Mouse (Mus musculus) heart, postnatal 36 days (tissue): ENCODE measurements around the gene Txnip. TPM values are rescaled to one million over a fixed set of nuclear protein-coding genes. Genes with fewer than 3 reads are reported as not detected.
A peak's percentile ranks its signal among the peaks of the same experiment; 100 is the strongest.

ENCODE experiments used
- DNase-seq, 2 experiments: peaks; one replicate each; pipeline ENCODE4 v3.0.0; 2021 to 2022
- intact Hi-C: fragments of 180-260 bp; cut with DNase I; formaldehyde crosslinking; loops from one replicate; pipeline ENCODE4 v1.15.1; 2025
- total RNA-seq, 2 experiments: library from RNA; stranded (reverse); gene quantifications; 2 replicates each; pipeline ENCODE4 v1.2.3; 2021

Gene Txnip
- total RNA-seq, 2 experiments from 2014 or later, result 646 to 1,158 TPM

DNA sequence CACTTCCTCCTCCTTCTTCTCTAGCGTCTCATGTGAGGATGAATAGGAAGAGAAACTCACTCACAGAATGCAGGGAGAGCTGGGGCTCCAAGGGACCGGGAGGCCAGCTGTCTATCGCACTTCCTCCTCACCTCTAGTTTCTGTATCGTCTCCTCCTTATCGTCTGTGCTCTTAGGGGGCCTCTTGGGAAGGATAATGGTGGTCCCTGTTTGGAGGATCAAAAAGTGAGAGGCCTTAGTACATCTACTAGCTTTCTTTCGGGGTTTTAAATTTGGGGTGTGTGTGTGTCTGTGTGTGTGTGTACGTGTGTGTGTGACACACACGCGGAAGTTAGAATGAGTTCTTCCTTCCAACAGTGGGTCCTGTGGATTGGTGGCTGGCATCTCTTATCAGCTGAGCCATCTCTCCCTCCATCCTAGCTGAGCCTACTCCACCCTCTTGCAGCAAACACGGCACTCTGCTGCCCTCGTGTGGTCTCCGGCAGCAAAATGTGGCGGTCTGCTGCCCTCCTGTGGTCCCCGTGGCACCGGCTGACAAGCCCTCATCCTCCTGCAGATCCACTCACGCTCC, 22.2 kb downstream of the Txnip start:
- peak; percentile 92 to 94 for DNase-seq
- intact Hi-C loops, result loop anchor here (1.0 kb wide), 3 partner anchors 29 to 77 kb away; no protein-coding TSS in a partner anchor

DNA sequence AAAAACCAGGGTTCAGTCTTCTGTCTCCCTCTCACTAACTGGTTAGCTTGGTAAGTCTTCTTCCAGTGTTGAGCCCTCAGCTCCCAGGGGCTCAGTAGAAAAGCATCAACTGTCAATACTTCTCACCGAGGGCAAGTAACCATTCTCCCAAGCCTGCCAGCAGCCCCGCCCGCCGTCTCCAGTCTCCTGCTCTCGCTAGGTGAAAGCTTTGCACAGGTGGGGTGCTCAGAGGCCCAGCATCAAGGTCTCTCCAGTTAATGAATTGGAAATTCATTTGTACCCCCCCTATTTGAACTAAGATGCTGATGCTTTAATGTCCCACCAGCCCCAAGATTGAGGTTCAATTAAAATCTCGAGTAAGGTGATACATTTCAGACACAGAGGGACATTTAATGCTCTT, 23.4 kb downstream of the Txnip start:
- intact Hi-C loops, result no loop called here
- no peak for DNase-seq

DNA sequence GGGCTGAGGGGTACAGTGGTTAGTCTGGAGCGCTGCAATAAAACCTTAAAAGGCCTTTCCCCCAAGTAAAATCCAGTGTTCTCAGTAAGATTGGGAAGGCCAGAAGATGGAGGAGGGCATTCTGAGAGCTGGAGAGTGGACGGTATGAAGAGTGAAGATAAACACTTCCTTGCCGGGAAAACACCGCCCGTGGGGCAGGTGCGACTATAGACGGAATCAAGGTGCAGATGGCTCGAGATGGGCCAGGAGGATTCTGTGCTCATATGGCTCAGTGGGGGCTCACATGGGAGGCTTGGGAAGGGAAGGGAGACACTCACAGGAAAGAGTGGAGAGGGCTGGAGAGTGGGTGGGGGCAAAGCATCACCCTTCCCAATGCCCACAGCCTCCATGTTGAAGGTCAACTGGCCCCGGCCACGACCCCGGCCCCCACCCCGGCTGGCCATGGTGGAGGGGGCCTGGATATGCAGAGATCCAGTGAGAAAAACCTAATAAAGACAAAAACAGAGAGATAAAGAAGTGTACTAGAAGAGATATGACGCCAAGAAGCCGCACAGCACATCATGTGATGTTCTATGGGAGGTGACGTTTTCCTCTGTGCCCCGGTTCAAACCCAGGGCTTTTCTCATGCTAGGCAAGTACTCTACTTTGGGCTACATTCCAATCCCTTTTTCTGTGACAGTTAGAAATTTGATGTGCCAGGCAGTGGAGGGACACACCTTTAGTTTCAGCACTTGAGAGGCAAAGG, 24.2 kb downstream of the Txnip start:
- no peak for DNase-seq
- intact Hi-C loops, result no loop called here

DNA sequence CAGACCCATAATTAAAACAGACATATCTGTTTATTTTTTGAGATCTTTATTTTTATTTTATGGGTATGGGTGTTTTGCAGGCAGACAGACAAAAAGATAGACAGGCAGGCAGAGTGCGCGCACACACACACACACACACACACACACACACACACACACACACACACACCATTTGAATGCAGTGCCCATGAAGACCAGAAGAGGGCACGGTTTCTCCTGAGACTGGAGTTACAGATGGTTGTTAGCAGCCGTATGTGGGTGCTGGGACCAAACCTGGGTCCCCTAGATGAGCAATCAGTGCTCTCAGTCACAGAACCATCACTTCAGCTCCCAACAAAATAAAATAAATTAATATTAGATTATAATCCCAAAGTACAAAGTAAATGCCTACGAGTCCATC, 25.6 kb downstream of the Txnip start:
- no peak for DNase-seq

DNA sequence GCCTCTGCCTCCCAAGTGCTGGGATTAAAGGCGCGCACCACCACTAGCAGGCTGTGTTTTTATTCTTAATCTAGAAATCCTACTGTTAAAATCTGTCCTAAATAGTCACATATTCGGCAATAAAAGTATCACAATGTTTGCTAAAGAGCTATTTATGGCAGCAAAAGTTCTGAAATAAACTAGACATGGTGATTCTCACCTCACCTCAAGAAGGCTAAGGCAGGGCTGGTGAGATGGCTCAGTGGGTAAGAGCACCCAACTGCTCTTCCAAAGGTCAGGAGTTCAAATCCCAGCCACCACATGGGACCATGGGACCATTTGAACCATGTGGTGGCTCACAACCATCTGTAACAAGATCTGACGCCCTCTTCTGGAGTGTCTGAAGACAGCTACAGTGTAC, 32.9 kb downstream of the Txnip start:
- intact Hi-C loops, result no loop called here

More for the DNA sequence above, 25.6 kb downstream of the Txnip start:
- intact Hi-C loops, result no loop called here

DNA sequence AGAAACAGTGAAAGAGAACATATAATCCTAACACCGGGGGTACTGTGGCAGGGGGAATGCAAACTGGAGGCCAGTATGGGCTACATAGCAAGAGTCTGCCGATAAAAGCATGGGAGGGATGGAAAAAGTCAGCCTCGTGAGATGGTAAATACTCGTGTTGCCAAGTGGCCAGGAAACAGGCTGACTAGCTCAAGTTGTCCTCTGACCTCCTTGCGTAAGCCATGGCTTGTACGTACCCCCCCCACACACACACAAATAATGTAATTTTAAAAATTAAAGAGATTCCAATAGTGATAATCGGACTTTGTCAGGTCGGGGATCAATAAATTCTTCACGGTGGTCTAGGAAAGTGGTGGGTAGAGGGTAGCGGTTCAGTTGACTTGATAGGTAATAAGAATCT, 35.6 kb downstream of the Txnip start:
- DNase-seq, result peak in 1 of 2 experiments; percentile 49
- intact Hi-C loops, result no loop called here

More for the DNA sequence above, 32.9 kb downstream of the Txnip start:
- no peak for DNase-seq

DNA sequence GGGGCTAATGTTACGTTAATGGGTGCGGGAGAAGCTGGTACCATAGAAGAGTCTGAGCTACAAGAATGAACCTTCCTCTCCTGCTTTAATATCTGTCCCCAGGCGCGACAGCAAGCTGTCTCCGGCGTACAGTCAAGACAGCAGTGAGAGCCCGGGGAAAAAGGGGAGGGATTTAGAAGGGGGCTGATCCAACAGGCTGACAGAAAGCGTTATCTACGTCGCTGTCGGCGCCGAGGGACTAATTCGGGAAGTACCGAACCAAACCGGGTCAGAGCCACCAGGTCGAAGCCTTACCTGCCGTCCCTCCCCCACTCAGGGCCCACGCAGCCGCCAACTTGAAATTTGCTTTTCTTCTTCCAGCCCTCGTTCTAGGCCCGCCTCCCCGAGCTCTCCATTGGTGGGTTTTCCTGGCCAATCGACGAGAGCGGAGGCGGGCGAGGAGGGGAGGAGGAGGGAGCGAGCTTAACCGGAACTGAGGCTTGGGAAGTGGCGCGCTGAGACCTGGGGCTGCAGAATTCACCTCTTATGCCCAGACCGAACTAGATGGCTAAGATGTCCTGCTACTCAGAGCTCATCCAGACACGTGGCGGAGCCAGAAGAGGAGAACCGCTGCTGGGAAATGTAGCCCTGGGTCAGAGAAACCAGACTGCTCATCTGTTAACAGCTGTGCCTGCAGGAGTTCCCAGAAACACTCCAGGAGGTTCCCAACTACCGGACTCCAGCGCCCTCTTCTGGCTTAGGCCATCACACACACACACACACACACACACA, 36.2 kb downstream of the Txnip start, which contains the start of gene Polr3gl:
Gene Polr3gl (minus strand): TSS at position 392 of the 771 bp plus-strand sequence.
- intact Hi-C loops, result no loop called here
- DNase-seq, result peak; percentile 93 to 96

DNA sequence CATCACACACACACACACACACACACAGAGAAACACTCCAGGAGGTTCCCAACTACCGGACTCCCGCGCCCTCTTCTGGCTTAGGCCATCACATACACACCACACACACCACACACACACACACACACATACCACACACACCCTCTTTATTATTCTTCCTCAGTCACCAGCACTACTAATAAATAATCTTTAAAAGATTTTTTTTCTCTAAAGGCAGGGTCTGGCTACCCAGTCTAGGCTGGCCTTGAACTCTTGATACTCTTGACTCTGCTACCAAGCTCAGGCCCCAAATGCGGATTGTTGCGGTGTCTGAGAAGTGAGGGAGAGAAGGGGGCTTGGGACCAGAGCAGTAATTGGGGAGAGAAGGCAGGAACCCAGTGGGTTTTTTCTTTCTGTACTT, 37.1 kb downstream of the Txnip start:
- intact Hi-C loops, result no loop called here
- no peak for DNase-seq

DNA sequence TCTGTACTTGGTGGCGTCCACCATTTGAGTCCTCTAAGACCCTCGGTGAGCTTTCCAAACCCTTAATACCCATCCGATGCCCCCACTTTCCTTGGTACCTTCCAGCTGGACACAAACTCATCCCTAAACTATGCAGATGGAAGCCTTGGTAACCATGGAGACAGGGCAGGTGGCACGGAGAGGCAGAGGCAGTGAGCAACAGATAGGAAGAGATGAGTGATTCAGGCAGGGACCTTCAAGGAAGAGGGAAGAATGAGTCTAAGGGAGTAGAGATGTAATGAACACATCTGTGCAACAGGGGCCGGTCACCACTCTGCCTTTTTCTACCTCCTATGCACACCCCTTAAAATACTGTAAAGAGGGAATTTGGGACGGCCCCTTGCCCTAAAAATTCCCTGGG, 37.9 kb downstream of the Txnip start:
- intact Hi-C loops, result no loop called here

DNA sequence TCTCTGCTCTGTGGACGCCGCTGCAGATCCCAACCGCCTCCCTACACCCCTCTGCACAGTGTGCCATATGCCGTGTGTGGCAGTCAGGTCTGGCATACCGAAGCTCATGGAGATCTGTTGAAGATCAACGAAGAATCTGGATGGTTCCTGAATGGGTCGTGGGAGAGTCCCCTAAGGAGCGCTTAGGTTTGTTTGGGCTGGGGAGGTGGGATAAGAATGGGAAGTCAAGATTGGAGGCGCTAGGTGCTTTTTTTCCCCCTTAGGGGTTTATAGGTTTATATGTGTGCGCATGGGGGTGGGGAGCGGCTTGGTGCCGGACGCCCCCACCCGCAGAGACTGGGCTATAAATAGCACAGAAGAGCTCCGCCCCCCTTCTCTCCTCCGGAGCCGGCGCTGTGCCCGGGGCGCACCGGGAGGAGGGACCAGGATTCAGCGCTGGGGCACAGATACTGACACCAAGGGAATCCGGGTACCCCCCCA, 38.5 kb downstream of the Txnip start, which contains the start of gene Ankrd34a:
Gene Ankrd34a (plus strand): TSS at position 409 of the 480 bp plus-strand sequence.
- DNase-seq, result peak; percentile 57 to 66
- intact Hi-C loops, result no loop called here

More for the DNA sequence above, 37.9 kb downstream of the Txnip start:
- DNase-seq, result no peak

DNA sequence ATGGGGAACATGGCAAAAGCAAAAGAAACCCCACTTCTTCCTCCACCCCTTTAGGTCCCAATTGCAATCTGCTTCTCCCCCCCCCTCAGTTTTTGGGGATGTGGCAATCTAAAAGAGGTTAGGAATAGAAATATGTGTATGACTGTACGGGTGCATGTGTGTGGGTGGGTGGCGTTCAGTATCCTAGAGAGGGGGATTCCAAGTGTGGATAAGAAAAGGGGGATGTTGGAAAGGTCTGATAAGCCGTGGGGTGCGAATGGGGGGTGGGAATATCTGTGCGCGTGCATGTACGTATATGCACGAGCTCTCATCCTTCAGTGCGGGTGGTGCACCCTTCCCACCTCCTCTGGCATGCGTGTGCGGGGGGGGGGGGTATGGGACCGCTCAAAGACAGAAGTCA, 39.1 kb downstream of the Txnip start:
- no peak for DNase-seq
- intact Hi-C loops, result no loop called here

DNA sequence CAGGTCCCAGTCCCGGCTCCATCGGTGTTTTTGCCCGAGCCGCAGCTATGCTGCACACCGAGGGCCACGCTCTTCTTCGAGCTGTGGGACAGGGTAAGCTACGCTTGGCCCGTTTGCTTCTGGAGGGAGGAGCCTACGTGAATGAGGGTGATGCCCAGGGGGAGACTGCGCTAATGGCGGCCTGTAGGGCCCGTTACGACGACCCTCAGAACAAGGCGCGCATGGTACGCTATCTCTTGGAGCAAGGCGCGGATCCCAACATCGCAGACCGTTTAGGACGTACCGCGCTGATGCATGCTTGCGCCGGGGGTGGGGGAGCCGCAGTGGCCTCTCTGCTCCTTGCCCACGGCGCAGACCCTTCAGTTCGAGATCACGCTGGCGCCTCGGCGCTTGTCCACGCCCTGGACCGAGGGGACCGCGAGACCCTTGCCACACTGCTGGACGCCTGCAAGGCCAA, 39.7 kb downstream of the Txnip start:
- intact Hi-C loops, result no loop called here
- DNase-seq, result peak; percentile 28 to 45

DNA sequence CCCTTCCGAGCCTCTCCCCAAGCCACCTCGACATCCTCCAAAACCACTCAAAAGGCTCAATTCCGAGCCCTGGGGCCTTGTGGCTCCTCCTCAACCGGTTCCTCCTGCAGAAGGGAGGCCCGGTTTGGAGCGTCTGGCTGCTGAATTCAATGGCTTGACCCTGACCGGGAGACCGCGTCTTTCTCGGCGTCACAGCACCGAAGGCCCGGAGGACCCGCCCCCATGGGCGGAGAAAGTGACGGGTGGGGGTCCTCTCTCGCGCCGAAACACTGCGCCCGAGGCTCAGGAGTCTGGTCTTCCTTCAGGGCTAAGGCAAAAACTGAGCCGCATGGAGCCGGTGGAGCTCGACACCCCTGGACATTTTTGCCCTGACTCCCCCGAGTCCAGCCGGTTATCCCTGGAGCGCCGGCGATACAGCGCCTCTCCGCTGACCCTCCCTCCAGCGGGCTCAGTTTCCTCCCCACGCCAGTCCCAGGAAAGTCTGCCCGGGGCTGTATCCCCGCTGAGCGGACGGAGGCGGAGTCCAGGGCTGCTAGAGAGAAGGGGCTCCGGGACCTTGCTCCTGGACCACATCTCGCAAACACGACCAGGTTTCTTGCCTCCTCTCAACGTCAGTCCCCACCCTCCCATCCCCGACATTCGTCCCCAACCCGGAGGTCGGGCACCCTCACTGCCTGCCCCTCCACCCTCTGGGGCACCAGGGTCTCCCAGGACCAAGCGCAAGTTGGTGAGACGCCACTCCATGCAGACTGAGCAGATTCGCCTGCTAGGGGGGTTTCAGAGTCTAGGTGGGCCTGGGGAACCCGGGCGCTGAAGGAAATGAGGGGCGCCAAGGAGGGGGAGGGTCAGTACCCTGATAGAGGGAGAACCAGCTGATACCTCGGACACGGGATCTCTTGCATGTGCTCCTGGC, 40.7 kb downstream of the Txnip start:
- intact Hi-C loops, result no loop called here
- DNase-seq, result peak; percentile 80 to 82

DNA sequence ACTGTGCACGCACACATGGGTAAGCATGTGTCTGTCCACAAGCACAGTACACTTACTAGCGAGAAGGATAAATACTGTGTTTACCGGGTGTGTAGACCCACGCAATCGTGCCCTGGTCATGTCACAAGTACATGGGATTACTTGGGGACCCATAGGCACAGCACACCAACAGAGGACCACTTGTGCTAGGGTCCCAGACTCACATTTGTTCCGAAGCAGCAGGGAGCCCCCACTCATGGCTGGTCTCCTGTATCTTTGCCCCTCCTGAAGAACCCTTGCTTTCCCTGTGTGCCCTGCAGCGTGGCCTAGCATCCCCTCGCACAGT, 41.3 kb downstream of the Txnip start:
- DNase-seq, result no peak
- intact Hi-C loops, result no loop called here

DNA sequence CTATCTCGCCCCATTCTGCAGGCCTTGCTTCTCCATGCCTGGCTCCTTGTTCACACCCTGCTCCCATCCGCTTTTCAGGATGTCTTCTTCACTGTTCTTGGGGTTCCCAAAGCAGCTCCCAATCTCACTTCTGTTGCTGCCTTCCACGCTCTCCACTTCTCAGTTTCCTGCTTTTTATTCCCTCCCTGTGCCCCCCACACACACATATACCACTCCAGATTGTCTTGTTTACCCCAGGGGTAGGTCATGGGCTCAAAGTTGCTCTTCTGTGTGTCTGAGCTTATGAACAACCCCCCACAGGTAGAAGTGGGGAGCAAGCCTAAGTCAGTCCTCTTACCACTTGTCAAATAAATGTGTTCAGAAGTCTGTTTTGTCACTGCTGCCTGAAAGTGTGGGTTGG, 41.7 kb downstream of the Txnip start:
- intact Hi-C loops, result no loop called here

DNA sequence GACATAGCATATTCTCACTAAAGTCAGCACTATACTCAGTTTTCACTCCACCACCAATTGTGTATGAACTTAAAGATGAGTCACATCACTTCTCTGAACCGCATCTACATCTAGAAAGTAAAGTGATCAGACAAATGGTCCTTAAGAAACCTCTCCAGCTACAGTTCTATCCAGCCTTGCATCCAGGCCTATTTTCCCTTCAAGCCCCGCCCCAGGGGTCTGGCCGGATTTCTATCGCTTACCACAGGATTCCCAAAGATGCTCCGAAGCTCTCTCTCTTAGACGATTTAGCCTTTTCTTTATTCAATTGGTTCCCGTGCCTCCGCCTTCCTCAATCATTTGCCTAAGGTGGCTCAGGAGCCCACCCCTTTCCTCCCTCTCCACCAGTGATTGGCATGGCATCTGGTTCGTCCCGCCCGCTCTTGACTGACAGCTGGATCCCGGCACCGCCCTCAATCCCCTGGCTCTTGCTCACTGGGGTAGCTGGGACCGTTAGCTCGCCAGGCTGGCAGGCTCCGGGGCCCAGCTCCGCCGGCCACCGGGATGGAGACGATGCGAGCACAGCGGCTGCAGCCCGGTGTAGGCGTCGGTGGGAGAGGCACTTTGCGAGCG, 43.0 kb downstream of the Txnip start, which contains the start of gene Lix1l:
Gene Lix1l (plus strand): TSS at position 511 of the 612 bp plus-strand sequence.
- intact Hi-C loops, result loop anchor here (2.0 kb wide), 1 partner anchor 34 kb away; the partner anchor contains the start of genes Gm42957 and Pex11b
- DNase-seq, result peak; percentile 90 to 94

More for the DNA sequence above, 41.7 kb downstream of the Txnip start:
- no peak for DNase-seq

DNA sequence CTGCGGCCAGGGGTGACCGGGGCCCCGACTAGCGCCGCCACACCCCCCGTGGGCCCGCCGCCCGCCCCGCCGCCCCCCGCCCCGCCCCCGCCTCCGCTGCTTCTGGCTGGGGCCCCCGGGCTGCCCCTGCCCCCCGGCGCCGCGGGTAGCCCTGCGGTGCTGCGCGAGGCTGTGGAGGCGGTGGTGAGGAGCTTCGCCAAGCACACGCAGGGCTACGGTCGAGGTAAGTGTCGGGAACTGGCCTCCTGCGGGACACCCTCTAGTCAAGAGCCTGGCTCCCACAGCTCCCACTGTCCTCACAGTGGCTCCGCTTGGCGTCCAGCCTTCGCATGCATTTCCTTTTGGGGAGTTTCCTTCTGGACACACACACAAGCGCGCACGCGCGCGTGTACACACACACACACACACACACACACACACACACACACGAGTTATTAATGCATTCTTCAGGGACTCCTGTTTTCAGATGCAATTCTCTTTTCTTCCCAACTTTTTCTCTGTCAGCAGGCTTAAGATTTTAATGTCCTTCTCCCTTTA, 43.6 kb downstream of the Txnip start:
- intact Hi-C loops, result loop anchor here (2.0 kb wide), 1 partner anchor 33 kb away; the partner anchor contains the start of genes Gm42957 and Pex11b
- DNase-seq, result peak; percentile 79 to 86

DNA sequence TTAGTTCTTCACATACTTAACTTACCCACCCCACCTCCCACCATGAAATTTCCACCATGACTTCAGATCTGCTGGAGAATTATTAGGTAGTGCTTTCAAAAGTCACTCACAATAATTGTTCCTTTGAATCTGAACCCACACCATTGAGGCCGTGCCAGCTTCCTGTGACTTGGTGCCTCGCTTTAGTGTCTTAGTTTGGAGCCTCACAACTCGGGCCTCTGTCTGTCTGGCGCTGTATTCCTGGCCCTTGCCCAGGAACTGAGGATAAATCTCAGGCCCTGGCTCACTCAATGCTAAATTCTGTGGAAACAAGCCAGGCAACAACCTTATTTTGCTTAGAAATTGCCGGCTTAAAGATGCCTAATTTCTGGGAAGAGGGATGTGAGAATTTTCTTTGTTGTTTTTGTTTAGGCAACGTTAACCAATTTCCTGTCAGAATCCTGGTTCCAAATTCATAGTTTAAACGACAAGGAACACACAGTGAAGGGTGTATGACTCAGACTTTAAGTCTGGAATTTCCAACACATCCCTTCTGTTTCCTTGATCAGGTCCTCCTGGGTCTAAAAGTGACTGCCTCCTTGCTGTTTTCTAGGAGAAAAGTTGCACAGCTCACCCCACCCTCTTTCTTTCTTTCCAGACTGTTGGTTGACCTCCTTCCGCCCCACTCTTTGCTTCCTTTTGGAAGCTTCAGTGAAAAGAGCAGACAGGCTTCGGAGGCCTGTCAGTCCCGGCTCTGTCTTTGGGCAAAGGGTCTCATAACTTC, 44.4 kb downstream of the Txnip start:
- intact Hi-C loops, result loop anchor here (2.0 kb wide), 1 partner anchor 33 kb away; the partner anchor contains the start of genes Gm42957 and Pex11b

More for the DNA sequence above, 44.4 kb downstream of the Txnip start:
- peak; percentile 43 to 49 for DNase-seq
